Comparison of ENCODE assay signal across 10 mouse cellular contexts in the genomic region with DNA sequence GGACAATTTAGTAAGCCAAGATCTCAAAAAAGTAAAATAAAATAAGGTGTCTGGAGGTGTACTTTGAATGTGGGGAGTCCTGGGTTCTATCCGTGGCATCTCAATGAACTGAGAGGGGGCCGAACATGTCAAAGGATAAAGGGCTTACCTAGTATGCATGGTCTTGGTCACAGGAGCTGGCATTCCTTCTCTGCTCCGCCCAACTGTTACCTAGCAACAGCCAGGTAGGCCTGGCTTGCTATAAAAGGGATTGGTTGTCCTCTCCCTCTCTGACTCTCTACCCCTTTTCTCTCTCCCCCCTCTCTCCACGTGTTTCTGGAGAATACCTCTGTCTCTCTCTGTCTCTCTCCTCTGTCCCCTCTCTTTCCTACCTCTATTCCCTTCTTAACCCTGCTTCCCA. TPM values are rescaled to one million over a fixed set of nuclear protein-coding genes. Genes with fewer than 3 reads are reported as not detected.
DNase-seq lines count a peak whose midpoint lies in the region; ATAC-seq and TF ChIP-seq lines count a peak whose summit lies in the region.
"Had no signal": no experiment of that assay in that cellular context is flagged by ENCODE, and none has a peak within 500 bp of the region (broad histone marks: within the 10 kb centered on the region; RNA-seq: fewer than 3 reads in every experiment).

No protein-coding gene starts in this region.

- no peak overlapping the region for H3K4me3 ChIP-seq in heart, embryonic 13.5 days
- H3K4me3 ChIP-seq in G1E (ENCODE audit: low read depth, low read length), result peak overlapping the region; percentile 15; the same call in 1 of the 2 replicates
- no peak overlapping the region for H3K4me3 ChIP-seq in kidney, adult 2 months (ENCODE audit: insufficient read depth, low read depth, low read length)
- no peak overlapping the region for H3K4me3 ChIP-seq in liver, embryonic 16.5 days (ENCODE audit: low read depth, low read length)

- no peak for TF ChIP-seq CTCF in G1E (IDR thresholded peaks at IDR 0.05; ENCODE audit: low read depth, low read length)
- TF ChIP-seq CTCF in kidney, adult 2 months (conservative IDR thresholded peaks at IDR 0.05; ENCODE audit: insufficient read depth, insufficient read length, low read depth, low read length), result no peak

- no peaks in the 10 kb centered on the region for H3K27me3 ChIP-seq in heart, embryonic 13.5 days (replicated peaks)
- H3K27me3 ChIP-seq in G1E (ENCODE audit: insufficient read depth, low read length), result no peaks in the 10 kb centered on the region
- no peaks in the 10 kb centered on the region for H3K27me3 ChIP-seq in kidney, adult 2 months (replicated peaks; ENCODE audit: control insufficient read depth, insufficient read depth, low read length)
- peaks cover 4% of the 10 kb centered on the region for H3K27me3 ChIP-seq in liver, embryonic 16.5 days (ENCODE audit: control insufficient read depth, insufficient read depth, low read depth, low read length)

- H3K4me2 ChIP-seq in heart, embryonic 13.5 days, result peak overlapping the region; percentile 84
- no peak overlapping the region for H3K4me2 ChIP-seq in liver, embryonic 16.5 days (ENCODE audit: low read depth, low read length)

- intact Hi-C loops in heart, postnatal 25 days (cut with DNase I), result no loop called here

- WGBS in heart, embryonic 13.5 days, result 57% methylated on average over 4 of the region's 4 CpGs
- WGBS in kidney, adult 2 months, result 68% methylated on average over 4 of the region's 4 CpGs
- WGBS in liver, embryonic 16.5 days (ENCODE audit: insufficient replicate concordance), result 64% methylated on average over 4 of the region's 4 CpGs

- H3K36me3 ChIP-seq in heart, embryonic 13.5 days, result no peaks in the 10 kb centered on the region
- peaks cover 16% of the 10 kb centered on the region for H3K36me3 ChIP-seq in G1E (replicated peaks)
- no peaks in the 10 kb centered on the region for H3K36me3 ChIP-seq in kidney, adult 2 months (ENCODE audit: control insufficient read depth, insufficient read depth, low read length)
- H3K36me3 ChIP-seq in liver, embryonic 16.5 days (ENCODE audit: control insufficient read depth, insufficient read depth), result no peaks in the 10 kb centered on the region

- peaks cover 69% of the 10 kb centered on the region for H3K4me1 ChIP-seq in heart, embryonic 13.5 days
- peaks cover 58% of the 10 kb centered on the region for H3K4me1 ChIP-seq in G1E (ENCODE audit: insufficient read depth, low read depth, low read length)
- H3K4me1 ChIP-seq in kidney, adult 2 months (ENCODE audit: control insufficient read depth, insufficient read depth, low read length), result peaks cover 21% of the 10 kb centered on the region; the same call in 1 of the 2 replicates
- peaks cover 63% of the 10 kb centered on the region for H3K4me1 ChIP-seq in liver, embryonic 16.5 days (ENCODE audit: control insufficient read depth, low read depth, low read length)

- H3K27ac ChIP-seq in heart, embryonic 13.5 days (replicated peaks), result peak overlapping the region; percentile 94
- H3K27ac ChIP-seq in kidney, adult 2 months (ENCODE audit: insufficient read depth, low read depth, low read length), result peak overlapping the region; percentile 86; the same call in 1 of the 2 replicates
- peak overlapping the region; percentile 55; the same call in 1 of the 2 replicates for H3K27ac ChIP-seq in liver, embryonic 16.5 days (ENCODE audit: low read length)
- H3K27ac ChIP-seq: macrophage had no signal

- no peak for TF ChIP-seq POLR2A in kidney, adult 2 months (IDR thresholded peaks at IDR 0.05; ENCODE audit: low read depth, low read length)

- ATAC-seq in heart, embryonic 13.5 days (ENCODE audit: extremely low read depth, insufficient number of reproducible peaks, low FRiP score, low TSS enrichment), result no peak
- no peak for ATAC-seq in G1E (ENCODE audit: extremely low read depth, insufficient number of reproducible peaks, low FRiP score, poor library complexity, severe bottlenecking)
- ATAC-seq in liver, embryonic 16.5 days (ENCODE audit: low read depth), result no peak
- no peak for ATAC-seq in megakaryocyte-erythroid progenitor cell, adult 5-6 weeks (replicated peaks; ENCODE audit: low FRiP score, low TSS enrichment, poor library complexity, severe bottlenecking)

- H3K9me3 ChIP-seq in heart, embryonic 13.5 days, result no peaks in the 10 kb centered on the region
- no peaks in the 10 kb centered on the region for H3K9me3 ChIP-seq in G1E (replicated peaks)
- no peaks in the 10 kb centered on the region for H3K9me3 ChIP-seq in liver, embryonic 16.5 days (replicated peaks; ENCODE audit: control insufficient read depth, low read length)

- H3K9ac ChIP-seq in heart, embryonic 13.5 days, result no peak overlapping the region
- H3K9ac ChIP-seq in liver, embryonic 16.5 days (ENCODE audit: low read depth, low read length), result no peak overlapping the region

- no peak for DNase-seq in heart, postnatal 25 days (ENCODE audit: low spot score)
- no peak for DNase-seq in G1E (ENCODE audit: low spot score)
- DNase-seq in kidney, adult 2 months, result peak; percentile 41
- no peak for DNase-seq in thymus, postnatal 14 days
- DNase-seq in gastrocnemius, adult 18-20 months (ENCODE audit: low spot score), result no peak
- DNase-seq: adrenal gland, postnatal 36 days had no signal

RNA-seq across cellular contexts. Expression of a gene that starts 5.0 kb away (rescaled TPM):
- polyA plus RNA-seq in heart, embryonic 13.5 days (2015; fragmentation: Nextera tagmentation; extraction: Ambion mirVana), result 43.0 and 44.8 TPM in 2 replicates
- 10 to 100 TPM; 14.3 to 18.3 TPM for total RNA-seq in heart, postnatal 25 days (2021)
- total RNA-seq in G1E (2014; fragmentation: Nextera tagmentation), result 60.5 and 64.9 TPM in 2 replicates
- total RNA-seq in G1E (2017), result 43.1 and 48.5 TPM in 2 replicates
- polyA plus RNA-seq in G1E (2012), result 112 and 119 TPM in 2 replicates
- polyA plus RNA-seq in kidney, adult 2 months (2012; rRNA removed), result 5.7 and 7.3 TPM in 2 replicates
- 17.3 and 20.3 TPM in 2 replicates for polyA plus RNA-seq in liver, embryonic 16.5 days (2015; fragmentation: Nextera tagmentation; extraction: Ambion mirVana)
- total RNA-seq in megakaryocyte-erythroid progenitor cell, adult 5-6 weeks (2014; fragmentation: Nextera tagmentation), result 23.2 and 27.2 TPM in 2 replicates
- total RNA-seq in megakaryocyte-erythroid progenitor cell, adult 5-6 weeks (2017), result 47.1 and 60.7 TPM in 2 replicates
- total RNA-seq in gastrocnemius, adult 18-20 months (2021), result 1 to 10 TPM; 4.7 to 8.3 TPM

RNA-seq across cellular contexts. Expression of a gene that starts 28.4 kb away (rescaled TPM):
- polyA plus RNA-seq in heart, embryonic 13.5 days (2015; fragmentation: Nextera tagmentation; extraction: Ambion mirVana), result 47.6 and 51.6 TPM in 2 replicates
- total RNA-seq in heart, postnatal 25 days (2021), result 10 to 100 TPM; 32.6 to 37.6 TPM
- total RNA-seq in G1E (2014; fragmentation: Nextera tagmentation) (63.3 and 64.9 TPM in 2 replicates), G1E (2017) (68.2 and 96.4 TPM in 2 replicates)
- polyA plus RNA-seq in G1E (2012), result 244 and 260 TPM in 2 replicates
- polyA plus RNA-seq in kidney, adult 2 months (2012; rRNA removed), result 73.7 and 98.9 TPM in 2 replicates
- polyA plus RNA-seq in liver, embryonic 16.5 days (2015; fragmentation: Nextera tagmentation; extraction: Ambion mirVana), result 27.3 and 27.7 TPM in 2 replicates
- total RNA-seq in megakaryocyte-erythroid progenitor cell, adult 5-6 weeks (2014; fragmentation: Nextera tagmentation), result 170 and 181 TPM in 2 replicates
- 94.9 and 126 TPM in 2 replicates for total RNA-seq in megakaryocyte-erythroid progenitor cell, adult 5-6 weeks (2017)
- total RNA-seq in gastrocnemius, adult 18-20 months (2021), result 10 to 100 TPM; 47.0 to 51.4 TPM

RNA-seq across cellular contexts. Expression of a gene that starts 30.0 kb away (rescaled TPM):
- 15.1 and 15.7 TPM in 2 replicates for polyA plus RNA-seq in heart, embryonic 13.5 days (2015; fragmentation: Nextera tagmentation; extraction: Ambion mirVana)
- 10 to 100 TPM; 32.0 to 32.6 TPM for total RNA-seq in heart, postnatal 25 days (2021)
- total RNA-seq in G1E (2014; fragmentation: Nextera tagmentation) (120 and 125 TPM in 2 replicates), G1E (2017) (48.1 and 54.5 TPM in 2 replicates)
- polyA plus RNA-seq in G1E (2012), result 207 and 224 TPM in 2 replicates
- 85.8 and 93.9 TPM in 2 replicates for polyA plus RNA-seq in kidney, adult 2 months (2012; rRNA removed)
- polyA plus RNA-seq in liver, embryonic 16.5 days (2015; fragmentation: Nextera tagmentation; extraction: Ambion mirVana), result 5.4 and 6.3 TPM in 2 replicates
- total RNA-seq in megakaryocyte-erythroid progenitor cell, adult 5-6 weeks (2014; fragmentation: Nextera tagmentation), result 71.6 and 76.7 TPM in 2 replicates
- 35.8 and 51.5 TPM in 2 replicates for total RNA-seq in megakaryocyte-erythroid progenitor cell, adult 5-6 weeks (2017)
- 10 to 100 TPM; 19.3 to 22.8 TPM for total RNA-seq in gastrocnemius, adult 18-20 months (2021)

RNA-seq across cellular contexts. Expression of a gene that starts 43.6 kb away (rescaled TPM):
- polyA plus RNA-seq in heart, embryonic 13.5 days (2015; fragmentation: Nextera tagmentation; extraction: Ambion mirVana), result 15.4 and 17.1 TPM in 2 replicates
- total RNA-seq in heart, postnatal 25 days (2021), result 1 to 10 TPM; 4.2 to 4.5 TPM
- total RNA-seq in G1E (2014; fragmentation: Nextera tagmentation) (136 and 138 TPM in 2 replicates), G1E (2017) (81.2 and 95.6 TPM in 2 replicates)
- 550 and 561 TPM in 2 replicates for polyA plus RNA-seq in G1E (2012)
- 3.2 and 4.1 TPM in 2 replicates for polyA plus RNA-seq in kidney, adult 2 months (2012; rRNA removed)
- polyA plus RNA-seq in liver, embryonic 16.5 days (2015; fragmentation: Nextera tagmentation; extraction: Ambion mirVana), result 43.7 and 45.6 TPM in 2 replicates
- 44.2 and 65.2 TPM in 2 replicates for total RNA-seq in megakaryocyte-erythroid progenitor cell, adult 5-6 weeks (2014; fragmentation: Nextera tagmentation)
- total RNA-seq in megakaryocyte-erythroid progenitor cell, adult 5-6 weeks (2017), result 9.5 and 10.1 TPM in 2 replicates
- total RNA-seq in gastrocnemius, adult 18-20 months (2021), result 1 to 10 TPM in 1 of 2 experiments, under 1 TPM in 1; 0.73 to 1.6 TPM
